28 mouse cellular contexts compared by ENCODE assay signal in genomic region chr3:154208479-154208878, GRCm38 (mm10).
"Had no signal": no experiment of that assay in that cellular context is flagged by ENCODE, and none has a peak within 500 bp of the region (broad histone marks: within the 10 kb centered on the region; RNA-seq: fewer than 3 reads in every experiment).

No protein-coding gene starts in this region.

- H3K4me1 ChIP-seq: embryonic facial prominence, embryonic 12.5 days; embryonic facial prominence, embryonic 13.5 days; embryonic facial prominence, embryonic 15.5 days had no signal

- H3K27ac ChIP-seq: embryonic facial prominence, embryonic 10.5 days; embryonic facial prominence, embryonic 12.5 days; embryonic facial prominence, embryonic 13.5 days; embryonic facial prominence, embryonic 15.5 days; forebrain, embryonic 10.5 days; forebrain, embryonic 12.5 days; forebrain, embryonic 13.5 days; forebrain, embryonic 15.5 days; gastrocnemius, adult 2 months; heart, adult 2 months; heart, embryonic 10.5 days had no signal

- H3K27me3 ChIP-seq: embryonic facial prominence, embryonic 12.5 days; embryonic facial prominence, embryonic 13.5 days; embryonic facial prominence, embryonic 15.5 days; forebrain, embryonic 12.5 days; forebrain, embryonic 13.5 days; forebrain, embryonic 15.5 days had no signal

- DNase-seq: cerebellum, adult 8-10 months; cerebellum, adult 9-10 months; cerebellum, adult 9-11 months; cerebellum, postnatal 10 days; cerebellum, postnatal 14 days; cerebellum, postnatal 25 days; cerebellum, postnatal 36 days; embryo, embryonic 11 days; gastrocnemius, adult 2 months; gastrocnemius, postnatal 10 days; gastrocnemius, postnatal 14 days; gastrocnemius, postnatal 25 days; gastrocnemius, postnatal 36 days; heart, adult 18-20 months; heart, adult 2 months had no signal

- H3K4me3 ChIP-seq: embryonic facial prominence, embryonic 10.5 days; embryonic facial prominence, embryonic 12.5 days; embryonic facial prominence, embryonic 13.5 days; embryonic facial prominence, embryonic 15.5 days; erythroblast, embryonic 14.5 days; forebrain, embryonic 10.5 days; forebrain, embryonic 12.5 days; forebrain, embryonic 13.5 days; forebrain, embryonic 15.5 days; gastrocnemius, adult 2 months; heart, adult 2 months; heart, embryonic 10.5 days had no signal

- H3K9ac ChIP-seq: embryonic facial prominence, embryonic 12.5 days; embryonic facial prominence, embryonic 13.5 days; embryonic facial prominence, embryonic 15.5 days; forebrain, embryonic 12.5 days; forebrain, embryonic 13.5 days; forebrain, embryonic 15.5 days had no signal

- ATAC-seq: forebrain, embryonic 13.5 days; forebrain, embryonic 14.5 days; forebrain, embryonic 15.5 days; forebrain, embryonic 16.5 days had no signal

- H3K36me3 ChIP-seq: embryonic facial prominence, embryonic 10.5 days; embryonic facial prominence, embryonic 12.5 days; embryonic facial prominence, embryonic 13.5 days; embryonic facial prominence, embryonic 15.5 days; forebrain, embryonic 10.5 days; forebrain, embryonic 12.5 days; forebrain, embryonic 15.5 days; heart, embryonic 10.5 days had no signal

- H3K4me2 ChIP-seq: embryonic facial prominence, embryonic 12.5 days; embryonic facial prominence, embryonic 13.5 days; embryonic facial prominence, embryonic 15.5 days; forebrain, embryonic 12.5 days; forebrain, embryonic 13.5 days; forebrain, embryonic 15.5 days; heart, embryonic 11.5 days had no signal

- H3K9me3 ChIP-seq: embryonic facial prominence, embryonic 10.5 days; embryonic facial prominence, embryonic 12.5 days; embryonic facial prominence, embryonic 13.5 days; embryonic facial prominence, embryonic 15.5 days; forebrain, embryonic 10.5 days; forebrain, embryonic 12.5 days; forebrain, embryonic 13.5 days; forebrain, embryonic 15.5 days; heart, embryonic 10.5 days had no signal
